Mouse (Mus musculus) small intestine, adult 2 months (tissue): ENCODE measurements around the gene Gas1. TPM values are rescaled to one million over a fixed set of nuclear protein-coding genes. Genes with fewer than 3 reads are reported as not detected.

Experiments
- H3K27ac ChIP-seq: fragments of 200-500 bp; 2 replicates; pipeline ENCODE4 v1.5.1; 2012; ENCODE audit warnings: low read depth, low read length, control low read depth, inconsistent platforms; ENCODE audit not compliant: insufficient read depth
- H3K27me3 ChIP-seq: fragments of 200-500 bp; 2 replicates; pipeline ENCODE4 v1.6.1; 2012; ENCODE audit warnings: mild to moderate bottlenecking, moderate library complexity, low read length, inconsistent platforms; ENCODE audit not compliant: control insufficient read depth, insufficient read depth
- H3K36me3 ChIP-seq: fragments of 200-500 bp; 2 replicates; pipeline ENCODE4 v1.6.1; 2012; ENCODE audit warnings: mild to moderate bottlenecking, low read length, control low read depth, inconsistent platforms; ENCODE audit not compliant: control insufficient read depth, insufficient read depth
- H3K4me1 ChIP-seq: fragments of 200-500 bp; 2 replicates; pipeline ENCODE4 v1.6.1; 2012; ENCODE audit warnings: low read length, inconsistent platforms, mixed read lengths; ENCODE audit not compliant: control insufficient read depth, insufficient read depth, insufficient read length
- H3K4me3 ChIP-seq: fragments of 200-500 bp; 2 replicates; pipeline ENCODE4 v1.5.1; 2012; ENCODE audit warnings: low read depth, mild to moderate bottlenecking, control low read depth, inconsistent platforms, low read length, moderate library complexity
- CTCF ChIP-seq: fragments of 200-500 bp; IDR thresholded peaks from 2 replicates; pipeline ENCODE4 v1.5.1; 2012; ENCODE audit warnings: low read depth, mild to moderate bottlenecking, control low read depth, inconsistent platforms, low read length, moderate library complexity, mixed read lengths; ENCODE audit not compliant: insufficient replicate concordance, insufficient read length; ENCODE audit errors: extremely low read depth
- POLR2A ChIP-seq: fragments of 200-500 bp; IDR thresholded peaks from 2 replicates; pipeline ENCODE4 v1.6.1; 2012; ENCODE audit warnings: low read depth, mild to moderate bottlenecking, control low read depth, inconsistent platforms, low read length, moderate library complexity
- WGBS: fragments of 180-500 bp; shearing (Covaris S2); methylation state at CpG from one replicate; pipeline ENCODE4 v1.1.7; 2018; 5-methylcytosine and 5-hydroxymethylcytosine counted together
- polyA plus RNA-seq: library from polyadenylated mRNA; depleted of rRNA; stranded (reverse); fragments of >200 nt; gene quantifications from 2 replicates; pipeline ENCODE4 v1.2.3, GENCODE M21; 2012

The Gas1 gene
- polyA plus RNA-seq, 1 experiment, result 61.6 TPM

GRCm38 (mm10) chr13:60156294-60157126 lies 20.7 kb downstream of the Gas1 start:
- WGBS, result 53% methylated on average over 19 of the region's 19 CpGs
- TF ChIP-seq POLR2A, result no peak
- TF ChIP-seq CTCF, result no peak
- Histone ChIP-seq H3K36me3 (no peaks in the 10 kb centered on the region), H3K27ac (no peak overlapping the region), H3K27me3 (no peaks in the 10 kb centered on the region), H3K4me3 (no peak overlapping the region), H3K4me1 (no peaks in the 10 kb centered on the region)

GRCm38 (mm10) chr13:60154170-60154569 lies 23.0 kb downstream of the Gas1 start:
- Histone ChIP-seq H3K27ac (no peak overlapping the region), H3K4me1 (no peaks in the 10 kb centered on the region), H3K4me3 (no peak overlapping the region), H3K36me3 (no peaks in the 10 kb centered on the region), H3K27me3 (no peaks in the 10 kb centered on the region)
- 84% methylated on average over 3 of the region's 3 CpGs for WGBS
- TF ChIP-seq CTCF (no peak), POLR2A (no peak)

- 71% methylated on average over 3 of the region's 3 CpGs for WGBS
- Histone ChIP-seq H3K27me3 (no peaks in the 10 kb centered on the region), H3K36me3 (no peaks in the 10 kb centered on the region), H3K4me1 (no peaks in the 10 kb centered on the region), H3K4me3 (no peak overlapping the region), H3K27ac (no peak overlapping the region)
- TF ChIP-seq CTCF (no peak), POLR2A (no peak)
Observed at GRCm38 (mm10) chr13:60148235-60148634, 28.9 kb downstream of the Gas1 start.

- no peaks in the 10 kb centered on the region for H3K4me1 ChIP-seq
- H3K27ac ChIP-seq, result no peak overlapping the region
- WGBS, result 76% methylated on average over 2 of the region's 2 CpGs
- H3K27me3 ChIP-seq, result no peaks in the 10 kb centered on the region
- TF ChIP-seq POLR2A (no peak), CTCF (no peak)
- H3K36me3 ChIP-seq, result no peaks in the 10 kb centered on the region
- no peak overlapping the region for H3K4me3 ChIP-seq
Observed at GRCm38 (mm10) chr13:60147857-60148181, 29.3 kb downstream of the Gas1 start.

GRCm38 (mm10) chr13:60146994-60147856 lies 29.9 kb downstream of the Gas1 start:
- TF ChIP-seq CTCF, result no peak
- TF ChIP-seq POLR2A, result no peak
- Histone ChIP-seq H3K27ac (no peak overlapping the region), H3K36me3 (no peaks in the 10 kb centered on the region), H3K4me3 (no peak overlapping the region), H3K4me1 (no peaks in the 10 kb centered on the region), H3K27me3 (no peaks in the 10 kb centered on the region)
- 25% methylated on average over 21 of the region's 21 CpGs for WGBS

- WGBS, result 62% methylated on average over 3 of the region's 3 CpGs
- Histone ChIP-seq H3K4me1 (no peaks in the 10 kb centered on the region), H3K27me3 (no peaks in the 10 kb centered on the region), H3K36me3 (no peaks in the 10 kb centered on the region), H3K27ac (no peak overlapping the region), H3K4me3 (no peak overlapping the region)
- TF ChIP-seq POLR2A, result no peak
- no peak for TF ChIP-seq CTCF
Observed at GRCm38 (mm10) chr13:60146231-60146630, 30.9 kb downstream of the Gas1 start.

- Histone ChIP-seq H3K4me3 (no peak overlapping the region), H3K27me3 (no peaks in the 10 kb centered on the region), H3K36me3 (no peaks in the 10 kb centered on the region), H3K27ac (no peak overlapping the region), H3K4me1 (no peaks in the 10 kb centered on the region)
- TF ChIP-seq POLR2A (no peak), CTCF (no peak)
- WGBS, result 88% methylated on average over 4 of the region's 4 CpGs
Observed at GRCm38 (mm10) chr13:60136962-60137361, 40.2 kb downstream of the Gas1 start.
